Mouse (Mus musculus) heart, adult 2 months (tissue): Measurements from ENCODE around the gene Slc22a12. TPM values are rescaled to one million over a fixed set of nuclear protein-coding genes. Genes with fewer than 3 reads are reported as not detected.

ENCODE experiments used
- DNase-seq, 2 experiments: peaks; one replicate each; pipeline ENCODE4 v3.0.0; 2021
- H3K27ac ChIP-seq: fragments of 200-600 bp; 2 replicates; pipeline ENCODE4 v1.8.1; 2022
- H3K27me3 ChIP-seq: fragments of 200-500 bp; 2 replicates; pipeline ENCODE4 v1.6.1; 2012; ENCODE audit warnings: mild to moderate bottlenecking, low read length, inconsistent platforms, mixed read lengths; ENCODE audit not compliant: control insufficient read depth, insufficient read depth
- H3K36me3 ChIP-seq: fragments of 200-500 bp; 2 replicates; pipeline ENCODE4 v1.6.1; 2012; ENCODE audit warnings: low read length, inconsistent platforms; ENCODE audit not compliant: control insufficient read depth, insufficient read depth
- H3K4me1 ChIP-seq: fragments of 200-500 bp; 2 replicates; pipeline ENCODE4 v1.6.1; 2011; ENCODE audit warnings: low read length; ENCODE audit not compliant: control insufficient read depth, insufficient read depth
- H3K4me3 ChIP-seq: fragments of 200-600 bp; 2 replicates; pipeline ENCODE4 v1.8.1; 2022
- H3K79me2 ChIP-seq: fragments of 200-500 bp; replicated peaks from 2 replicates; pipeline ENCODE4 v1.6.1; 2012; ENCODE audit warnings: mild to moderate bottlenecking, inconsistent platforms, low read length, moderate library complexity, mixed read lengths; ENCODE audit not compliant: control insufficient read depth, insufficient read depth
- H3K9ac ChIP-seq: fragments of 200-500 bp; 2 replicates; pipeline ENCODE4 v1.6.1; 2012; ENCODE audit warnings: low read depth, mild to moderate bottlenecking, control low read depth, inconsistent platforms, low read length, mixed read lengths
- CTCF ChIP-seq: fragments of 200-600 bp; IDR thresholded peaks from 2 replicates; pipeline ENCODE4 v1.8.1; 2022; ENCODE audit warnings: antibody characterized with exemption, mild to moderate bottlenecking, moderate library complexity
- EP300 ChIP-seq: fragments of 200-500 bp; IDR thresholded peaks from 2 replicates; pipeline ENCODE4 v1.6.1; 2011; ENCODE audit warnings: low read depth, low read length, control low read depth; ENCODE audit not compliant: insufficient read depth
- POLR2A ChIP-seq: fragments of 200-500 bp; IDR thresholded peaks from 2 replicates; pipeline ENCODE4 v1.6.1; 2011; ENCODE audit warnings: mild to moderate bottlenecking, low read depth, low read length, control low read depth; ENCODE audit not compliant: insufficient read depth
- WGBS: fragments of 180-500 bp; shearing (Covaris S2); methylation state at CpG from one replicate; pipeline ENCODE4 v1.1.7; 2018; 5-methylcytosine and 5-hydroxymethylcytosine counted together
- intact Hi-C: fragments of 180-260 bp; cut with DNase I; formaldehyde crosslinking; loops from one replicate; pipeline ENCODE4 v1.15.1; 2025
- polyA plus RNA-seq: library from polyadenylated mRNA; depleted of rRNA; stranded (reverse); fragments of >200 nt; gene quantifications from 2 replicates; pipeline ENCODE4 v1.2.3, GENCODE M21; 2012
- total RNA-seq, 2 experiments: library from RNA; stranded (reverse); gene quantifications; 2 replicates each; pipeline ENCODE4 v1.2.3; 2021

Slc22a12 gene
- total and polyA plus RNA-seq, 3 experiments: not detected

GRCm38 (mm10) chr19:6545481-6545880 is 2.6 kb upstream of the Slc22a12 start:
- no peak for DNase-seq
- Histone ChIP-seq H3K79me2 (no peaks in the 10 kb centered on the region), H3K36me3 (no peaks in the 10 kb centered on the region), H3K27me3 (no peaks in the 10 kb centered on the region), H3K4me1 (no peaks in the 10 kb centered on the region), H3K27ac (no peak overlapping the region), H3K9ac (no peak overlapping the region), H3K4me3 (no peak overlapping the region)
- intact Hi-C loops: no loop called here
- WGBS: 75% methylated on average over 5 of the region's 5 CpGs
- TF ChIP-seq CTCF (no peak), POLR2A (no peak), EP300 (no peak)

GRCm38 (mm10) chr19:6544712-6545111 is 1.9 kb upstream of the Slc22a12 start:
- no peaks in the 10 kb centered on the region for H3K27me3 ChIP-seq
- no peaks in the 10 kb centered on the region for H3K4me1 ChIP-seq
- TF ChIP-seq EP300: no peak
- no peak for DNase-seq
- no peak overlapping the region for H3K9ac ChIP-seq
- intact Hi-C loops: no loop called here
- 81% methylated on average over 13 of the region's 13 CpGs for WGBS
- no peak overlapping the region for H3K4me3 ChIP-seq
- no peaks in the 10 kb centered on the region for H3K79me2 ChIP-seq
- H3K36me3 ChIP-seq: no peaks in the 10 kb centered on the region
- H3K27ac ChIP-seq: no peak overlapping the region

- WGBS: 53% methylated on average over 7 of the region's 7 CpGs
- Histone ChIP-seq H3K9ac (no peak overlapping the region), H3K4me3 (no peak overlapping the region), H3K27me3 (no peaks in the 10 kb centered on the region), H3K4me1 (no peaks in the 10 kb centered on the region), H3K36me3 (no peaks in the 10 kb centered on the region), H3K79me2 (no peaks in the 10 kb centered on the region), H3K27ac (no peak overlapping the region)
- no peak for DNase-seq
- intact Hi-C loops: no loop called here
- TF ChIP-seq POLR2A (no peak), CTCF (no peak), EP300 (no peak)
These were observed 686 bp upstream of the Slc22a12 start for GRCm38 (mm10) chr19:6543518-6543917.

GRCm38 (mm10) chr19:6543035-6543383 is 177 bp upstream of the Slc22a12 start:
- no peak overlapping the region for H3K27ac ChIP-seq
- H3K27me3 ChIP-seq: no peaks in the 10 kb centered on the region
- no peaks in the 10 kb centered on the region for H3K36me3 ChIP-seq
- H3K4me3 ChIP-seq: no peak overlapping the region
- no peak overlapping the region for H3K9ac ChIP-seq
- H3K79me2 ChIP-seq: no peaks in the 10 kb centered on the region
- H3K4me1 ChIP-seq: no peaks in the 10 kb centered on the region
- no peak for TF ChIP-seq EP300
- TF ChIP-seq CTCF: no peak
- no peak for TF ChIP-seq POLR2A
- DNase-seq: no peak
- intact Hi-C loops: no loop called here
- 89% methylated on average over 6 of the region's 6 CpGs for WGBS

GRCm38 (mm10) chr19:6541521-6541920 is 1.3 kb downstream of the Slc22a12 start:
- intact Hi-C loops: no loop called here
- no peaks in the 10 kb centered on the region for H3K36me3 ChIP-seq
- H3K27ac ChIP-seq: no peak overlapping the region
- H3K4me3 ChIP-seq: no peak overlapping the region
- H3K4me1 ChIP-seq: no peaks in the 10 kb centered on the region
- H3K9ac ChIP-seq: no peak overlapping the region
- TF ChIP-seq CTCF: no peak
- WGBS: 92% methylated on average over 7 of the region's 7 CpGs
- no peaks in the 10 kb centered on the region for H3K79me2 ChIP-seq
- no peaks in the 10 kb centered on the region for H3K27me3 ChIP-seq
- DNase-seq: no peak

GRCm38 (mm10) chr19:6540191-6540590 is 2.6 kb downstream of the Slc22a12 start:
- no peak overlapping the region for H3K27ac ChIP-seq
- 62% methylated on average over 6 of the region's 6 CpGs for WGBS
- H3K4me1 ChIP-seq: no peaks in the 10 kb centered on the region
- H3K4me3 ChIP-seq: no peak overlapping the region
- intact Hi-C loops: no loop called here
- no peaks in the 10 kb centered on the region for H3K27me3 ChIP-seq
- no peak for DNase-seq
- TF ChIP-seq CTCF (no peak), EP300 (no peak), POLR2A (no peak)
- no peaks in the 10 kb centered on the region for H3K36me3 ChIP-seq
- no peaks in the 10 kb centered on the region for H3K79me2 ChIP-seq
- H3K9ac ChIP-seq: no peak overlapping the region

- intact Hi-C loops: no loop called here
- Histone ChIP-seq H3K4me3 (no peak overlapping the region), H3K4me1 (no peaks in the 10 kb centered on the region), H3K36me3 (no peaks in the 10 kb centered on the region), H3K79me2 (no peaks in the 10 kb centered on the region), H3K27ac (no peak overlapping the region), H3K9ac (no peak overlapping the region), H3K27me3 (no peaks in the 10 kb centered on the region)
- DNase-seq: no peak
- TF ChIP-seq EP300: no peak
- no peak for TF ChIP-seq POLR2A
- WGBS: 77% methylated on average over 4 of the region's 4 CpGs
These were observed 3.2 kb downstream of the Slc22a12 start for GRCm38 (mm10) chr19:6539592-6539991.
